Mouse (Mus musculus) kidney, postnatal 10 days (tissue): ENCODE results near the gene Sun3.

Experiments used
- DNase-seq: peaks from one replicate; pipeline ENCODE4 v3.0.0; 2021; ENCODE audit warnings: mixed read lengths

Sun3 gene

GRCm38 (mm10) chr11:8978154-8978553 lies 70.6 kb downstream of the Sun3 start:
- no peak for DNase-seq

GRCm38 (mm10) chr11:8973166-8973565 lies 75.6 kb downstream of the Sun3 start, which contains the start of gene Pkd1l1:
TSS of gene Pkd1l1 (minus strand) at chr11:8973266.
- no peak for DNase-seq

- DNase-seq, result no peak
Measured at GRCm38 (mm10) chr11:8972093-8972492, 76.7 kb downstream of the Sun3 start.

GRCm38 (mm10) chr11:8970509-8970908 lies 78.3 kb downstream of the Sun3 start:
- DNase-seq, result no peak

- no peak for DNase-seq
Measured at GRCm38 (mm10) chr11:8968094-8968493, 80.7 kb downstream of the Sun3 start.
